Mouse (Mus musculus) cerebellum, adult 11-12 months (tissue): ENCODE measurements around the gene Olfr435.
A peak's percentile ranks its signal among the peaks of the same experiment; 100 is the strongest.
"Not testable (repeated sequence)": the region's sequence is repeated elsewhere in the genome, so short reads cannot be mapped to it uniquely, and the experiment has no call there.

Experiments
- DNase-seq: peaks from one replicate; pipeline ENCODE4 v3.0.0; 2022

The Olfr435 gene

DNA sequence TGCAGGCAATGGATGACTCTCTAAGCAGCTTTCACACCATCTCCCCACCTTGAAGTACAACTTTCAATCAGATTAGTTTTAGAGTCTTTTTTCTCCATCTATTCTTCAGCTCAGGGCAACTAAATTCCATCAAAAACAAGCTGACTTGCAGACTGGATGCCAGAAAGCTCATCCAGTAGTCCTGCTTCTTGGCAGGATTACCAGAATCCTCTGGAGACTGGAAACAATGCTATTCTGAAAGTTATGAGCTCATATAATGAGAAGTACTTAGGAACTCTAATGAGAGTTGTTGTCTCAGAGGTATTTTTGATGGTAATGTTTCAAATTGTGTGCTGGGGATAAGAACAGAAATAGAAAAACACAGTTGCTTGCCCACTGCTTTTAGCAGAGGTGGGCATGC lies at the start of gene Olfr435:
TSS of gene Olfr435 (plus strand) at position 366 of the 400 bp plus-strand sequence.
- DNase-seq, result no peak

GRCm38 (mm10) chr6:43159502-43159901 lies 37.4 kb upstream of the Olfr435 start:
- DNase-seq, result peak; percentile 23

GRCm38 (mm10) chr6:43162982-43163381 lies 34.0 kb upstream of the Olfr435 start, which contains the start of gene Olfr437:
Gene Olfr437 (plus strand): TSS chr6:43163282.
- no peak for DNase-seq

- peak; percentile 22 for DNase-seq
Observed at GRCm38 (mm10) chr6:43167246-43167645, 29.7 kb upstream of the Olfr435 start.

- DNase-seq, result no peak
Observed at GRCm38 (mm10) chr6:43171840-43172239, 25.1 kb upstream of the Olfr435 start, which contains the start of gene Olfr13. Gene Olfr13 (plus strand): TSS chr6:43172140.

GRCm38 (mm10) chr6:43178129-43178528 lies 18.8 kb upstream of the Olfr435 start:
- no peak for DNase-seq

- no peak for DNase-seq
Observed at GRCm38 (mm10) chr6:43178584-43179501, 18.1 kb upstream of the Olfr435 start.

GRCm38 (mm10) chr6:43190986-43191385 lies 6.0 kb upstream of the Olfr435 start:
- DNase-seq, result no peak

GRCm38 (mm10) chr6:43198094-43198493 lies 1.1 kb downstream of the Olfr435 start:
- DNase-seq, result no peak

GRCm38 (mm10) chr6:43202786-43203185 lies 5.8 kb downstream of the Olfr435 start:
- no peak for DNase-seq

- DNase-seq, result no peak
Observed at GRCm38 (mm10) chr6:43205355-43205754, 8.4 kb downstream of the Olfr435 start.

GRCm38 (mm10) chr6:43212873-43213272 lies 15.9 kb downstream of the Olfr435 start, which contains the start of gene Olfr434:
Gene Olfr434 (plus strand): TSS chr6:43213021.
- not testable (repeated sequence) for DNase-seq

DNA sequence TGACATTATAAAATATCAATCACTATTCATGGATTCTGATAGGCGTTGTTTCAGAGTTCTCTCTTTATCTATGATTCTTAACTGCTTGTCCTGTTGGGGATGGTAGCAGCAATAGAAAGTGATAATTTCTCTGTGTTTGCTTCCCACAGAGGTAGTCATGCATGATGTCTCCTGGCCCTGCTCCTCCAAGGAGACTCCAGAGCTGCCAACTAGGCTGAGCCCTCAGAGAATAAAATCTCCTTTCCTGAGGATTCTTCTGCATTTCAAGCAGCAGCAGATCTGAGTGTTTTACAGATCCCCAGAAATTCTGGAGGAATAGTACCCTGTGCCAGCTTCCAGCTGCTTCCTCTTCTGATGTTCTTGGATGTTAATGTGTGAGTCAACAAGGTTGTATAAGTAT lies 34.3 kb downstream of the Olfr435 start, which contains the start of gene Olfr47:
TSS of gene Olfr47 (plus strand) at position 275 of the 400 bp plus-strand sequence.
- DNase-seq, result not testable (repeated sequence)

- no peak for DNase-seq
Observed at GRCm38 (mm10) chr6:43242061-43242460, 45.1 kb downstream of the Olfr435 start.

DNA sequence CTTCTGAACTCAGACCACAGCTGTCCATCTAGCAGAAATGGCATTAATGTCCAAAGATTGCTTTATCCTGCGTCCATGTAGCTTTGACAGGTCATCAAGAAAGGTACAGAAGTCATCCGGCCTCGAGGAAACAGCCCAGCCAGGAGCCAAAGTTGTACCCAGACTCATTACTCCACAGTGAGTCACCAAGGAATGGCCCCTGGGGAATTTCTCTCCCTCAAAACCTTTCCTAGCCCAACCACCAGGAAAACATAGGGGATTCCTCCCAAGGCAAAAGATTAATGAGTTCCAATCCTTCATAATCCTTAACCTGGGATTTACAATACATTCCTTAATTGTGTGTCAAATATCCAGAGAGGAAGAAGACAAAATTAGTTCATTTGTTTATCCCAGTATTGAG lies 50.5 kb downstream of the Olfr435 start:
- no peak for DNase-seq

- DNase-seq, result no peak
Observed at GRCm38 (mm10) chr6:43252994-43253393, 56.0 kb downstream of the Olfr435 start.
